Mouse (Mus musculus) E14TG2a.4 (cell line): ENCODE results near the gene Nudcd3.

Experiments
- H3K27me3 ChIP-seq: 2 replicates; pipeline ENCODE4 v1.6.1; 2014; ENCODE audit warnings: low read length, control low read depth; ENCODE audit not compliant: insufficient read depth
- H3K36me3 ChIP-seq: 2 replicates; pipeline ENCODE4 v1.6.1; 2014; ENCODE audit warnings: low read length, control low read depth; ENCODE audit not compliant: insufficient read depth
- H3K4me1 ChIP-seq: replicated peaks from 2 replicates; pipeline ENCODE4 v1.6.1; 2014; ENCODE audit warnings: low read depth, low read length, control low read depth
- H3K4me3 ChIP-seq: replicated peaks from 2 replicates; pipeline ENCODE4 v1.5.1; 2014; ENCODE audit warnings: mild to moderate bottlenecking, low read length
- H3K9me3 ChIP-seq: 2 replicates; pipeline ENCODE4 v1.6.1; 2014; ENCODE audit warnings: low read length, control low read depth
- CTCF ChIP-seq: conservative IDR thresholded peaks from 2 replicates; pipeline ENCODE4 v1.5.1; 2014; ENCODE audit warnings: low read length
- NANOG ChIP-seq: IDR thresholded peaks from 2 replicates; pipeline ENCODE4 v1.6.1; 2014; ENCODE audit warnings: borderline replicate concordance, low read length, mixed read lengths
- POU5F1 ChIP-seq: IDR thresholded peaks from 2 replicates; pipeline ENCODE4 v1.6.1; 2014; ENCODE audit warnings: low read length, borderline replicate concordance

Nudcd3 gene

GRCm38 (mm10) chr11:6174719-6175118, 25.5 kb downstream of the Nudcd3 start:
- H3K27me3 ChIP-seq: no peaks in the 10 kb centered on the region
- peaks cover 58% of the 10 kb centered on the region for H3K4me1 ChIP-seq
- no peak overlapping the region for H3K4me3 ChIP-seq
- H3K36me3 ChIP-seq: peaks cover 4% of the 10 kb centered on the region
- H3K9me3 ChIP-seq: no peaks in the 10 kb centered on the region
- TF ChIP-seq POU5F1 (no peak), NANOG (no peak), CTCF (no peak)

GRCm38 (mm10) chr11:6169041-6169663, 31.1 kb downstream of the Nudcd3 start:
- no peak overlapping the region for H3K4me3 ChIP-seq
- H3K4me1 ChIP-seq: peaks cover 60% of the 10 kb centered on the region
- H3K9me3 ChIP-seq: no peaks in the 10 kb centered on the region
- no peaks in the 10 kb centered on the region for H3K27me3 ChIP-seq
- TF ChIP-seq CTCF: no peak
- no peak for TF ChIP-seq NANOG
- no peak for TF ChIP-seq POU5F1
- H3K36me3 ChIP-seq: peaks cover 18% of the 10 kb centered on the region

GRCm38 (mm10) chr11:6166351-6166750, 33.9 kb downstream of the Nudcd3 start:
- Histone ChIP-seq H3K4me3 (peak overlapping the region; percentile 30), H3K9me3 (no peaks in the 10 kb centered on the region), H3K27me3 (no peaks in the 10 kb centered on the region), H3K36me3 (peaks cover 21% of the 10 kb centered on the region), H3K4me1 (peaks cover 88% of the 10 kb centered on the region)
- TF ChIP-seq POU5F1 (no peak), NANOG (no peak), CTCF (no peak)

- TF ChIP-seq NANOG: no peak
- TF ChIP-seq POU5F1: no peak
- TF ChIP-seq CTCF: no peak
- H3K4me3 ChIP-seq: no peak overlapping the region
- peaks cover 96% of the 10 kb centered on the region for H3K4me1 ChIP-seq
- H3K36me3 ChIP-seq: peaks cover 21% of the 10 kb centered on the region
- H3K27me3 ChIP-seq: no peaks in the 10 kb centered on the region
- H3K9me3 ChIP-seq: no peaks in the 10 kb centered on the region
Measured at GRCm38 (mm10) chr11:6165391-6166081, 34.7 kb downstream of the Nudcd3 start.

- H3K4me1 ChIP-seq: peaks cover 98% of the 10 kb centered on the region
- peaks cover 21% of the 10 kb centered on the region for H3K36me3 ChIP-seq
- TF ChIP-seq POU5F1: no peak
- no peaks in the 10 kb centered on the region for H3K27me3 ChIP-seq
- H3K4me3 ChIP-seq: no peak overlapping the region
- no peaks in the 10 kb centered on the region for H3K9me3 ChIP-seq
Measured at GRCm38 (mm10) chr11:6164781-6165180, 35.4 kb downstream of the Nudcd3 start.

GRCm38 (mm10) chr11:6163706-6164105, 36.5 kb downstream of the Nudcd3 start:
- peaks cover 98% of the 10 kb centered on the region for H3K4me1 ChIP-seq
- no peaks in the 10 kb centered on the region for H3K27me3 ChIP-seq
- H3K36me3 ChIP-seq: peaks cover 21% of the 10 kb centered on the region
- no peaks in the 10 kb centered on the region for H3K9me3 ChIP-seq
- no peak for TF ChIP-seq CTCF
- H3K4me3 ChIP-seq: no peak overlapping the region

GRCm38 (mm10) chr11:6163062-6163461, 37.2 kb downstream of the Nudcd3 start:
- H3K36me3 ChIP-seq: peaks cover 18% of the 10 kb centered on the region
- H3K9me3 ChIP-seq: no peaks in the 10 kb centered on the region
- no peak overlapping the region for H3K4me3 ChIP-seq
- no peaks in the 10 kb centered on the region for H3K27me3 ChIP-seq
- no peak for TF ChIP-seq CTCF
- TF ChIP-seq POU5F1: no peak
- no peak for TF ChIP-seq NANOG
- peaks cover 94% of the 10 kb centered on the region for H3K4me1 ChIP-seq

GRCm38 (mm10) chr11:6161549-6161948, 38.7 kb downstream of the Nudcd3 start:
- Histone ChIP-seq H3K27me3 (no peaks in the 10 kb centered on the region), H3K36me3 (peaks cover 14% of the 10 kb centered on the region), H3K4me3 (no peak overlapping the region), H3K9me3 (no peaks in the 10 kb centered on the region), H3K4me1 (peaks cover 89% of the 10 kb centered on the region)
- no peak for TF ChIP-seq NANOG
